Mouse (Mus musculus): Measurements from ENCODE around the gene Olfr594.
"Not testable (repeated sequence)": the region's sequence is repeated elsewhere in the genome, so short reads cannot be mapped to it uniquely, and the experiment has no call there.

DNA sequence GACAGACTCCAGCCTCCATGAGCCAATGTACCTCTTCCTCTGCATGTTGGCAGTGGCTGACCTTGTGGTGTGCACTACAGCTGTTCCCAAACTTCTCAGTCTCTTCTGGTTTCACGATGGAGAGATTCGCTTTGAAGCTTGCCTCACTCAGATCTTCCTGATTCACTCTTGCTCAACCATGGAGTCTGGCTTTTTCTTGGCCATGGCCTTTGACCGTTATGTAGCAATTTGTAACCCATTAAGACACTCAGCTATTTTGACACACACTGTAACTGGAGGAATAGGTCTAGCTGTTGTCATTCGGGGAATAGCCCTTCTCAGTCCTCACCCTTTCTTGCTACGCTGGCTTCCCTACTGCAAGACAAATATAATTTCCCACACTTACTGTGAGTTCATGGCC is 4.7 kb upstream of the Olfr594 start:
- TF ChIP-seq CTCF, EP300 (IDR thresholded peaks at IDR 0.05; ENCODE audit: low read depth): not testable (repeated sequence)
